Mouse (Mus musculus) forebrain, embryonic 16.5 days (tissue): Measurements from ENCODE around the gene Mrpl58. TPM values are rescaled to one million over a fixed set of nuclear protein-coding genes. Genes with fewer than 3 reads are reported as not detected.
A peak's percentile ranks its signal among the peaks of the same experiment; 100 is the strongest.

Experiments used
- ATAC-seq: fragments of 200-750 bp; cut with Nextera tagmentation; 2 replicates; pipeline ENCODE4 v1.8.0; 2017; ENCODE audit warnings: mild to moderate bottlenecking, moderate library complexity
- H3K27ac ChIP-seq: fragments of 300-500 bp; sonication (generic); 2 replicates; pipeline ENCODE4 v1.5.1; 2014; ENCODE audit warnings: low read length, control low read depth
- H3K27me3 ChIP-seq: fragments of 300-500 bp; sonication (generic); replicated peaks from 2 replicates; pipeline ENCODE4 v1.6.1; 2014; ENCODE audit warnings: low read length; ENCODE audit not compliant: control insufficient read depth, insufficient read depth
- H3K36me3 ChIP-seq: fragments of 300-500 bp; sonication (generic); 2 replicates; pipeline ENCODE4 v1.6.1; 2014; ENCODE audit not compliant: control insufficient read depth, insufficient read depth
- H3K4me1 ChIP-seq: fragments of 300-500 bp; sonication (generic); replicated peaks from 2 replicates; pipeline ENCODE4 v1.6.1; 2014; ENCODE audit warnings: low read length; ENCODE audit not compliant: control insufficient read depth, insufficient read depth
- H3K4me2 ChIP-seq: fragments of 300-500 bp; sonication (generic); 2 replicates; pipeline ENCODE4 v1.6.1; 2014; ENCODE audit warnings: mild to moderate bottlenecking, low read length, control low read depth
- H3K4me3 ChIP-seq: fragments of 300-500 bp; sonication (generic); replicated peaks from 2 replicates; pipeline ENCODE4 v1.5.1; 2014; ENCODE audit warnings: mild to moderate bottlenecking, low read length, control low read depth
- H3K9ac ChIP-seq: fragments of 300-500 bp; sonication (generic); replicated peaks from 2 replicates; pipeline ENCODE4 v1.6.1; 2014; ENCODE audit warnings: low read depth, low read length, control low read depth
- H3K9me3 ChIP-seq: fragments of 300-500 bp; sonication (generic); 2 replicates; pipeline ENCODE4 v1.6.1; 2016; ENCODE audit warnings: low read length; ENCODE audit not compliant: control insufficient read depth
- WGBS: fragments of 180-500 bp; shearing (Covaris S2); extraction: QIAGEN DNeasy Blood & Tissue Kit; methylation state at CpG from one replicate; pipeline ENCODE4 v1.1.7; 2014; 5-methylcytosine and 5-hydroxymethylcytosine counted together
- polyA plus RNA-seq: library from polyadenylated mRNA; unstranded; fragments of >200 nt; fragmentation: Nextera tagmentation; extraction: Ambion mirVana; gene quantifications from 2 replicates; pipeline ENCODE4 v1.2.1, GENCODE M21; 2015

The Mrpl58 gene
- polyA plus RNA-seq, 1 experiment from 2014 or later = 176 TPM

DNA sequence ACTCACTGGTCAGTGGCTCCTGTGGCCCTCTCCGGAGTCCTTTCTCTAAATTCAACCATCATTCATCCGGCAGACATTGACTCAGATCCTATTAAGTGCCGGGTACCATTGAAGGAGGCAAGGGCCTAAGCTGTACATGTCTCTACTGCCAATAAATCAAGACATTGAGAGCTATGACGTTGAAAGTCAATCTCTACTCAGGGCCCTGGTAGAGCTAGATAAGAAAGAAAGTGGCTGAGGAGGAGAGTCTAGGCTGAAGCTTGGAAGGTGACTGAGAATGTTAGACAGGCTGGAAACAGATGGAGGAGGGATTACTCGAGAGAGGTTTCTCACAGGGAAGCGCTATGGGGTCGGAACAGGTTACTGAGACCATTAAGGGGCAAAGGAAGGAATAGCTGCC lies 33.2 kb upstream of the Mrpl58 start:
- 63% methylated on average over 7 of the region's 7 CpGs for WGBS
- no peak overlapping the region for H3K4me2 ChIP-seq
- no peak overlapping the region for H3K9ac ChIP-seq
- H3K9me3 ChIP-seq = no peaks in the 10 kb centered on the region
- H3K27me3 ChIP-seq = no peaks in the 10 kb centered on the region
- H3K36me3 ChIP-seq = no peaks in the 10 kb centered on the region
- no peak overlapping the region for H3K27ac ChIP-seq
- no peak overlapping the region for H3K4me3 ChIP-seq
- H3K4me1 ChIP-seq = peaks cover 33% of the 10 kb centered on the region
- no peak for ATAC-seq

GRCm38 (mm10) chr11:115371354-115371753 lies 32.2 kb upstream of the Mrpl58 start:
- WGBS = 70% methylated on average over 8 of the region's 8 CpGs
- no peak for ATAC-seq
- H3K36me3 ChIP-seq = no peaks in the 10 kb centered on the region
- peaks cover 28% of the 10 kb centered on the region for H3K4me1 ChIP-seq
- no peaks in the 10 kb centered on the region for H3K27me3 ChIP-seq
- H3K4me3 ChIP-seq = no peak overlapping the region
- no peak overlapping the region for H3K4me2 ChIP-seq
- no peaks in the 10 kb centered on the region for H3K9me3 ChIP-seq
- H3K27ac ChIP-seq = no peak overlapping the region
- no peak overlapping the region for H3K9ac ChIP-seq

DNA sequence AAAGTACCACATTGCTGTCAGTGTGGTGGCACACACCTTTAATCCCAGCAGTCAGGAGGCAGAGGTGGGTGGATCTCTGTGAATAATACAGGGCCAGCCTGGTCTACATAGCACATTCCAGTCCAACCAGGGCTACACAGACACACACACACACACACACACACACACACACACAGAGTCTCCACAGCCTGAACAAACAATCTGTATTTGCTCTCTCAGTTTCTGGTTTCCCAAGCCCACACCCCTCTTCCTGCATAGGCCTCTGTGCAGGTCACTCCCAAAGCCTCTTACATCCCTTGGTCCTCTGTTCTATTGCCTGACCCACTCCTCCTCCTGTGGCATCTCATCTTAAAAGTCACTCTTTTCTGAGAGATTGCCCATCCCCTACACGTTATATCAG lies 31.5 kb upstream of the Mrpl58 start:
- Histone ChIP-seq H3K9me3 (no peaks in the 10 kb centered on the region), H3K4me2 (no peak overlapping the region), H3K4me1 (peaks cover 22% of the 10 kb centered on the region), H3K9ac (no peak overlapping the region), H3K36me3 (no peaks in the 10 kb centered on the region), H3K27ac (no peak overlapping the region), H3K27me3 (no peaks in the 10 kb centered on the region), H3K4me3 (no peak overlapping the region)
- no peak for ATAC-seq
- 71% methylated on average over 1 of the region's 1 CpGs for WGBS

DNA sequence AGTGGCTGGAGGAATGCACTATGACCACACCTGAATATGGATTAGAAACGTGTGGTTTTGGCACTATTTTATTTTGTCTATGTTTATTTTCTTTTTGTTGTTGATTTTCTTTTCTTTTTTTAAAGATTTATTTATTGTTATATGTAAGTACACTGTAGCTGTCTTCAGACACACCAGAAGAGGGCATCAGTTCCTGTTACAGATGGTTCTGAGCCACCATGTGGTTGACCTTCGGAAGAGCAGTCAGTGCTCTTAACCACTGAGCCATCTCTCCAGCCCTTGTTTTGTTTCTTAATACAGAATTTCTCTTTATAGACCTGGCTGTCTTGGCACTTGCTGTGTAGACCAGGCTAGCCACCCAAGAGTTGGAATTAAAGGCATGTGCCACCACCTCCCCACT lies 30.8 kb upstream of the Mrpl58 start:
- Histone ChIP-seq H3K9ac (no peak overlapping the region), H3K27me3 (no peaks in the 10 kb centered on the region), H3K4me2 (no peak overlapping the region), H3K36me3 (no peaks in the 10 kb centered on the region), H3K9me3 (no peaks in the 10 kb centered on the region), H3K4me3 (no peak overlapping the region), H3K4me1 (peaks cover 17% of the 10 kb centered on the region), H3K27ac (no peak overlapping the region)
- no peak for ATAC-seq
- 52% methylated on average over 2 of the region's 2 CpGs for WGBS

GRCm38 (mm10) chr11:115373805-115374694 lies 29.5 kb upstream of the Mrpl58 start:
- 1% methylated on average over 30 of the region's 30 CpGs for WGBS
- no peaks in the 10 kb centered on the region for H3K27me3 ChIP-seq
- ATAC-seq = peak; percentile 72

DNA sequence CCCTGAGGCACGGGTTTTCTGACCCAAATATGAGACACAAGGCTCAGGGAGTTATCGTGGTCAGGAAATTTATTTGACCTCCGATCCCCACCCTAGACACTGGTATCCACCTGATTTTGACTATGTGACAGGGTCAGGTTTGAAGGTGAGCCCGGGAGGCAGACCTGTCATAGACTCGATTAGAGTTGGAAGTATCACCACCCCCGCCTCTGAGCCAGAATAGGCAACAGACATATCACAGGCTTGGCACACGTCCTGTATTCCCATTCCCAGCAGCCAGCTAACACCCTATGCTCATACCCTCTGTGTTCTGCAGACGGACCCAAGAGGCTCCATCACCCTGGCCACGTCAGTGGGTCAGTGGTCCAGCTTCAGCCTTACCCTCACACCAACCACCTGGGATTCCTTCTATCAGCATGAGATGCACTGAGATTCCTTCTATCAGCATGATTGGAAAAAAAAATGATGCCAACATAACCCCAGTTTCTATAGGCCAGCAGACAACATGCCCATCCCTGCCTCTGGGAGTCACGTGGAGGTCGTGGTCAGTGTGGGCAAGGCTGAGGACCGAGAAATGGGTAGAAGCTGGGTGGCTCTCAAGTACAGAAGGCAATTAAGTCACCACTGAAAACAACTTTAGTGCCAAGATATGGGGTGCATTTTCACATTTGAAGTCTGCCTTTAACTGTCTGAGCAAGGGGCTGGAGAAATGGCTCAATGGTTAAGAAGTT lies 28.7 kb upstream of the Mrpl58 start:
- Histone ChIP-seq H3K27me3 (no peaks in the 10 kb centered on the region), H3K36me3 (no peaks in the 10 kb centered on the region), H3K4me3 (peak overlapping the region; percentile 54), H3K9me3 (no peaks in the 10 kb centered on the region), H3K27ac (no peak overlapping the region), H3K4me2 (peak overlapping the region; percentile 81), H3K4me1 (peaks cover 16% of the 10 kb centered on the region), H3K9ac (peak overlapping the region; percentile 74; the same call in 1 of the 2 replicates)
- ATAC-seq = no peak
- WGBS = 59% methylated on average over 12 of the region's 12 CpGs

More at GRCm38 (mm10) chr11:115373805-115374694, 29.5 kb upstream of the Mrpl58 start:
- Histone ChIP-seq H3K9ac (peak overlapping the region; percentile 74), H3K4me2 (peak overlapping the region; percentile 81), H3K4me3 (peak overlapping the region; percentile 54), H3K9me3 (no peaks in the 10 kb centered on the region), H3K36me3 (no peaks in the 10 kb centered on the region), H3K4me1 (peaks cover 16% of the 10 kb centered on the region), H3K27ac (peak overlapping the region; percentile 71; the same call in 1 of the 2 replicates)

- Histone ChIP-seq H3K9ac (no peak overlapping the region), H3K9me3 (no peaks in the 10 kb centered on the region), H3K4me1 (peaks cover 20% of the 10 kb centered on the region), H3K27ac (no peak overlapping the region), H3K4me3 (no peak overlapping the region), H3K27me3 (no peaks in the 10 kb centered on the region), H3K4me2 (no peak overlapping the region), H3K36me3 (no peaks in the 10 kb centered on the region)
- ATAC-seq = no peak
- WGBS = 71% methylated on average over 7 of the region's 7 CpGs
Measured at GRCm38 (mm10) chr11:115376722-115377121, 26.8 kb upstream of the Mrpl58 start.

GRCm38 (mm10) chr11:115377254-115377653 lies 26.3 kb upstream of the Mrpl58 start:
- Histone ChIP-seq H3K27ac (no peak overlapping the region), H3K9ac (no peak overlapping the region), H3K4me2 (no peak overlapping the region), H3K36me3 (no peaks in the 10 kb centered on the region), H3K9me3 (no peaks in the 10 kb centered on the region), H3K27me3 (no peaks in the 10 kb centered on the region), H3K4me3 (no peak overlapping the region), H3K4me1 (peaks cover 20% of the 10 kb centered on the region)
- ATAC-seq = no peak
- WGBS = 94% methylated on average over 4 of the region's 4 CpGs

GRCm38 (mm10) chr11:115377854-115378253 lies 25.7 kb upstream of the Mrpl58 start:
- H3K36me3 ChIP-seq = no peaks in the 10 kb centered on the region
- ATAC-seq = no peak
- no peak overlapping the region for H3K4me3 ChIP-seq
- no peak overlapping the region for H3K4me2 ChIP-seq
- WGBS = 85% methylated on average over 7 of the region's 7 CpGs
- no peaks in the 10 kb centered on the region for H3K9me3 ChIP-seq
- no peak overlapping the region for H3K9ac ChIP-seq
- no peak overlapping the region for H3K27ac ChIP-seq
- no peaks in the 10 kb centered on the region for H3K27me3 ChIP-seq
- peaks cover 22% of the 10 kb centered on the region for H3K4me1 ChIP-seq
